Mouse (Mus musculus) cerebellum, adult 11-12 months (tissue): ENCODE measurements at regions not wholly inside any gene's neighbourhood (a gene's known extent, or its start where the extent isn't known, plus 50 kb on each side); places are given as distances from the start of the nearest gene placed in this dataset.
"Not testable (repeated sequence)": the region's sequence is repeated elsewhere in the genome, so short reads cannot be mapped to it uniquely, and the experiment has no call there.

Source experiments
- DNase-seq: peaks from one replicate; pipeline ENCODE4 v3.0.0; 2022

GRCm38 (mm10) chr6:84313797-84314196 is 279.9 kb downstream of the Cyp26b1 start:
- no peak for DNase-seq

GRCm38 (mm10) chr6:84310635-84311241 is 283.0 kb downstream of the Cyp26b1 start:
- no peak for DNase-seq

- DNase-seq = no peak
These were observed 286.2 kb downstream of the Cyp26b1 start for GRCm38 (mm10) chr6:84307556-84307955.

DNA sequence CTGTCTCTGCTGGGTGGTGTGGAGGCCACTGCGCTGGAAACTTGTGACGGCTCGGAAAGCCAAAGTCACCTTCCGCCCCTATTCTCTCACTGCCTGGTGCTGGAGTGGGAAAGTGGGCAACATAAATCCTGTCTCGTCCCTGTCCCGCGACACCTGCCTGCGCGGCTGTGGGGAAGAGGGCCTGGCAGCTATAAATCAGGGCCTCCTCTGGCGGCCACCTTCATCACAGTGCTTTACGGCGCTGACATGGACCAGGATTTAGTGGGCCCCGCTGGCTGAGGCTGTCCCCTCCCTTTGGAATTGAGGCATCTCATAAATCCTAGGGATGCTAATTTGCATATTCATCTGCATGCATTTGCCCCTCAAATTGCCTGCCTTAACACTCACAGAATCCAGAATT is 287.1 kb downstream of the Cyp26b1 start:
- DNase-seq = no peak

DNA sequence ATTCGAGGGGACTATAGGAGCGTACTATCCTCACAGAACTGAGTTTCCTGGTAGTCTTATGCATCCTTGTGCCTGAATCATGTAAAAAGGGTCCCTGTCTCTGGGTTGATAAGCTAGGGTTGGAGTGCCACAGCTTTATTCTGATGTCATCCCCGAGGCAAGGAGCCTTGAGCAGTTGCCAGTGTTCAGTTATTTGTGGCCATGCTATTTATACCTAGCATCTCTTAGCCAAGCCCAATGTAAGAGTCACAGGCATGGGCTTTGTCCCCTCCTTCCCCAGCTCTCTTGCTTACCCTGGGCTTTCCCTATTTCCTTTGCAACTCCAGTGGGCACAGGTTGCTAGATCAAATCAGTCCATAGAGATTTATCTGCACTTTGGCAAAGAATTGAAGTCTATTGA is 288.6 kb downstream of the Cyp26b1 start:
- DNase-seq = no peak

GRCm38 (mm10) chr6:84302916-84303315 is 290.8 kb downstream of the Cyp26b1 start:
- DNase-seq = not testable (repeated sequence)

DNA sequence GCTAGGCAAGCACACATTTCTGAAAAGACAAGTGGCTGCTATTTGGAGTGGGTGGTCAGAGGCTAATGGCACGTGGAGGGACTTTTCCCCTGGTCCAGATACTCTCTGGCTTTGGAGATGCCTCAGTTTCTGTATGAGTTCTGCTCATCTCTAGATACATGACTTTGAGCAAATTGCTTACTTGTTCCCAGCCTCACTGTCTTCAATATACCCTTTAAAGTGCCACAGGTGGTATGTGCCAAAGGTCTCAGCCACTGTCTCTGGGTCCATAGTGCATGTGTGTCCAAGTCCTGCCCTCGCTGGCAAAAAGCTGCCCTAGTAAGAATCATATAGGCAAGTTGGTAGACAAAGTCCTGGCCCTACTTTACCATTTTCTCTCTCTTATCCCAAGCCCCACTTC is 291.5 kb downstream of the Dysf start:
- DNase-seq = no peak

GRCm38 (mm10) chr6:84299146-84299545 is 290.8 kb downstream of the Dysf start:
- no peak for DNase-seq

DNA sequence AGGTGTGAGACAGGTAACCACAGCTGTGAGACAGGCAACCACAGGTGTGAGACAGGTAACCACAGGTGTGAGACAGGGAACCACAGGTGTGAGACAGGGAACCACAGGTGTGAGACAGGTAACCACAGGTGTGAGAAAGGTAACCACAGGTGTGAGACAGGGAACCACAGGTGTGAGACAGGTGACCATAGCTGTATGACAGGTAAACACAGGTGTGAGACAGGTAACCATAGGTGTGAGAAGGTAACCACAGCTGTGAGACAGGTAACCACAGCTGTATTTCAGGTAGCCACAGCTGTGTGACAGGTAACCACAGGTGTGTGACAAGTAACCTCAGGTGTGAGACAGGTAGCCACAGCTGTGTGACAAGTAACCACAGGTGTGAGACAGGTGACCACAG is 265.5 kb downstream of the Dysf start:
- not testable (repeated sequence) for DNase-seq

- no peak for DNase-seq
These were observed 264.3 kb downstream of the Dysf start for GRCm38 (mm10) chr6:84272520-84273311.

- no peak for DNase-seq
These were observed 263.6 kb downstream of the Dysf start for GRCm38 (mm10) chr6:84271966-84272365.

DNA sequence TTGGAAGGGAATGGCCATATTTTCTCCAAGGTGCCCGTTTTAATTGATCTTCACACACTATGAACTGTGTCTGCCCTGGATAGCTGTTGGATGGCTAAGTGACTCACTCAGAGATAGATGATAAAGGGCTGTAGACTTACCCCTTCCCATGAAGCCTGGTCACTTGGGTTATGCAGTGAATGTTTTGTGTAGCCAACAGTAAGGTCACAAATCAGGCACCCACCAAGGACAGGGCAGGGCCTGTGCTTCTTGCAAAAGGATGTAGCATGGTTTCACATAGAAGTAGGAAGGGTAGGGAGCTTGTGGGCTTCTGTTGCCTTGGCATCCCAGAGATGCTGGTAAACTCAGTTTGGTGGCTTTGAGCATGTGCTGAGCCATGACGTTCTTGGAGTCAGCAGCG is 263.1 kb downstream of the Dysf start:
- DNase-seq = no peak

DNA sequence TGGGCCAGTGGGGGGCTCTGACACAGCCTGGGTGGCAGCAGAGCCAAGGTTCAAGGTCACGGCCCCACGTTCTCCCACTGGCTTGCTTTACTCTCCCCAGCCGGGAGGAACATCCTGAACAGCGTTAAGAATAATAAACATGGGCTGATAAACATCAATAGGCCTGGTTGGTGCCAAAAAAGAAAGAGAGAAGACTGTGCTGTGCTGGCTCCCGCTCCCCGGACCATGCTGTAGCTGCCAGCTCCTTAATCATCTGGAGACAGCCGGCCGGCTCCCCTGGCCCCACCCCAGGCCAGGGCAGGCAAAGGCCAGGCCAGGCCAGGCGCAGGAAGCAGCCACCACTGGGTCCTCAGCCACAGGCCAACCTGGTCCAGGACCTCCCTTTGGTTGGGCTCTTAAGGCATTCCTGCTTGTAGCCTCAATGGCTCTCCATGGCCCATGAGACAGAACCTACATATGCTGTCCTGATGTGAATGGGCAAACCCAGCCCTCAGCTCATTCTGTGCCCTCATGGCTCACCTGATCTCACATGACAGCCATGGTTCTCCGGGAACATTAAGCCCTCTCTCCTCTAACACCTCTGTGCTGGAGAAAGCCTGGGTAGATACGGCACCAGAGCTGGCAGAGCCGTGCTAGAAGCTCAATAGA is 262.3 kb downstream of the Dysf start:
- no peak for DNase-seq

DNA sequence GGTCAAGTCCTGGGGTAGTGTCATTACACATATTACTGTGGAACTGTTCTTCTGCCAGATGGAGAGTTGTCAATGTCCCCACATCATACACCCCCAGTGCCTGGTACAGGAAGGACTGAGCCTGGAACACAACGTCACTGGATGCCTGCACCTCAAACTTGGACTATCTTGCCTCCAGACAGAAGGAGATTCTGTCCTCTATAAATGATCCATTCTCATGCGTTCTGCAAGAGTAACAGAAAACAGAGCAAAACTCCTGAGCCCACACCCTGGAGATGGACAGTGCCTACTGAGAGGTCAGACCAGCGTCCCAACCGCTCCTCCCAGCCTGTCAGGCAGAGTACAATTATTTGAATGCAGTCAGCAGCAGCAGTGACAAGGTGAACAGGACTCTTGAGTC is 261.1 kb downstream of the Dysf start:
- DNase-seq = no peak

- no peak for DNase-seq
These were observed 260.6 kb downstream of the Dysf start for GRCm38 (mm10) chr6:84269023-84269422.

DNA sequence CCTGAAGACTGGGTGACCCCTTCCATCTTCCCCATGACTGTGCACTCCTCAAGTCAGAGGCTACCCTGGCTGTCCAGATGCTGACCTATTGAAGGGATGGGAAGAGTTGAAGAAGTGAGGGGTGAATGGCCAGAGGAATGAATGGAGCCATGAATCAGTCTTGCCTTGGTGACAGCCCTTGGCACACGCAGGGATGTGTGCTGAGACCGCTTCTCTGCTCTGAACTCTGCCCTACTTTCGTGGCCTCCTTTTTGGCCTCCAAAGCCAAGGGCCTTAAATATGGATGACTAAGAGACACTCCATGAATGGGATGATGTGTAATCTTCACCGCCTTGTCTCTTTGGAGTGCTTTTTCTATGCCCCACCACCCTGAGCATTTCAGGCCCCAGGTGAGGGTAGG is 259.7 kb downstream of the Dysf start:
- DNase-seq = no peak

- DNase-seq = no peak
These were observed 259.1 kb downstream of the Dysf start for GRCm38 (mm10) chr6:84267526-84267925.

- no peak for DNase-seq
These were observed 258.3 kb downstream of the Dysf start for GRCm38 (mm10) chr6:84266736-84267135.

DNA sequence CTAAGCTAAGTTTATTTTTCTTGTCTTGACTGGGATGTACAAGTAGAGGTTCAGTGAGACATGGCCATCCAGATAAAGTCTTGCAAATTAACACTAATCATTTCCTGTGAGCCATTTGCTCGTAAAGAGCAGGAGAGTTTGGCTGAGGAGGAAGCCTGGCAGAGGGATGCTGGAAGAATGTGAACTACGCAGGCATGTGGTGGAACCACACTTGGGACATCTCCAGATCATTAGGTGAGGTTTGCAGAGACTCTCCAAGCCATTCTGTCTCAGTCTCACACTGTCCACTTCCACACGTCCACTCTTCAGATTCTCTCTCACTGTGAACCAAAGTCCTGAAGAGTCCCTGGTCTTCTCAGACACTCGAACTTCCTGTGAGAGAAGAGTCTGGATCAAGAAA is 256.3 kb downstream of the Dysf start:
- no peak for DNase-seq

- no peak for DNase-seq
These were observed 255.3 kb downstream of the Dysf start for GRCm38 (mm10) chr6:84263686-84264085.

- DNase-seq = no peak
These were observed 254.4 kb downstream of the Dysf start for GRCm38 (mm10) chr6:84262766-84263165.

- DNase-seq = no peak
These were observed 253.1 kb downstream of the Dysf start for GRCm38 (mm10) chr6:84261483-84261882.
